Mouse (Mus musculus) ES-Bruce4 (cell line): ENCODE data around the gene Grap2. TPM values are rescaled to one million over a fixed set of nuclear protein-coding genes. Genes with fewer than 3 reads are reported as not detected.

Source experiments
- H3K27ac ChIP-seq: 2 replicates; pipeline ENCODE4 v1.5.1; 2012; ENCODE audit warnings: low read length, inconsistent platforms; ENCODE audit not compliant: insufficient read depth
- H3K27me3 ChIP-seq: 2 replicates; pipeline ENCODE4 v1.6.1; 2012; ENCODE audit warnings: mild to moderate bottlenecking, low read length, inconsistent platforms; ENCODE audit not compliant: control insufficient read depth, poor library complexity, insufficient read depth, severe bottlenecking
- H3K36me3 ChIP-seq: 2 replicates; pipeline ENCODE4 v1.6.1; 2012; ENCODE audit warnings: inconsistent platforms, mild to moderate bottlenecking, low read length, moderate library complexity; ENCODE audit not compliant: control insufficient read depth, poor library complexity, insufficient read depth, severe bottlenecking
- H3K4me1 ChIP-seq: one replicate; pipeline ENCODE4 v1.8.1; 2011; ENCODE audit warnings: low read length; ENCODE audit not compliant: control insufficient read depth, insufficient read depth
- H3K4me3 ChIP-seq: 2 replicates; pipeline ENCODE4 v1.5.1; 2011; ENCODE audit warnings: low read depth, mild to moderate bottlenecking, low read length
- H3K9ac ChIP-seq: 2 replicates; pipeline ENCODE4 v1.6.1; 2012; ENCODE audit warnings: low read depth, mild to moderate bottlenecking, inconsistent platforms; ENCODE audit not compliant: poor library complexity, severe bottlenecking
- H3K9me3 ChIP-seq: replicated peaks from 2 replicates; pipeline ENCODE4 v1.6.1; 2012; ENCODE audit warnings: mild to moderate bottlenecking, low read length, inconsistent platforms; ENCODE audit not compliant: control insufficient read depth, poor library complexity, insufficient read depth, severe bottlenecking
- CTCF ChIP-seq: IDR thresholded peaks from one replicate; pipeline ENCODE4 v1.8.1; 2011; ENCODE audit warnings: low read depth, low read length
- EP300 ChIP-seq: IDR thresholded peaks from 2 replicates; pipeline ENCODE4 v1.6.1; 2011; ENCODE audit warnings: low read depth, low read length; ENCODE audit not compliant: insufficient read depth
- POLR2A ChIP-seq: IDR thresholded peaks from one replicate; pipeline ENCODE4 v1.8.1; 2011; ENCODE audit warnings: low read length; ENCODE audit not compliant: insufficient read depth
- polyA plus RNA-seq: library from polyadenylated mRNA; stranded (reverse); fragments of >200 nt; gene quantifications from 2 replicates; pipeline ENCODE4 v1.2.4, GENCODE M21; 2011; ENCODE audit warnings: low read depth; ENCODE audit not compliant: missing spikeins, insufficient read depth, insufficient read length

Grap2 gene
- polyA plus RNA-seq, 1 experiment: 0.51 TPM

DNA sequence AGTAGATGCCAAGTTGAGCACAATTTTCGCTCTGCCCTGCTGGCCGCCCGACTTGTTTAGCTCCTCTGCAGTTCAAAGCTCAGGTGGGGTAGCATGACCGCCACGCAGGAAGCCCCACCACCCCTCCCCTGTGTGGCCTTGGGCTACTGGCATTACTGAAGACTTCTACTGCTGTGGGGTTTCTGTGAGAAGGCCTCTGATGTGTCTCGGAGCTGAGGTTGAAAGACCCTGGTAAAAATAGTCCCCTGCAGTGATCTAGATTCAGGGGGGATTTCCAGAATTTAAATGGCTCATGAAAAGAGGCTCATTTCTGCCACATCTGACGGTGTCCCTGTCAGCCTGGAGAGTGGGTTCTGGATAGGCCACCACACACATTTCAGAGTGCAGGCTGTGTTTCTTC, 30.1 kb downstream of the Grap2 start:
- Histone ChIP-seq H3K27me3 (no peaks in the 10 kb centered on the region; the same call in 1 of the 2 replicates), H3K4me3 (no peak overlapping the region), H3K36me3 (no peaks in the 10 kb centered on the region), H3K27ac (no peak overlapping the region), H3K9ac (no peak overlapping the region), H3K9me3 (no peaks in the 10 kb centered on the region), H3K4me1 (peaks cover 3% of the 10 kb centered on the region)
- TF ChIP-seq EP300: no peak
- no peak for TF ChIP-seq CTCF
- no peak for TF ChIP-seq POLR2A

DNA sequence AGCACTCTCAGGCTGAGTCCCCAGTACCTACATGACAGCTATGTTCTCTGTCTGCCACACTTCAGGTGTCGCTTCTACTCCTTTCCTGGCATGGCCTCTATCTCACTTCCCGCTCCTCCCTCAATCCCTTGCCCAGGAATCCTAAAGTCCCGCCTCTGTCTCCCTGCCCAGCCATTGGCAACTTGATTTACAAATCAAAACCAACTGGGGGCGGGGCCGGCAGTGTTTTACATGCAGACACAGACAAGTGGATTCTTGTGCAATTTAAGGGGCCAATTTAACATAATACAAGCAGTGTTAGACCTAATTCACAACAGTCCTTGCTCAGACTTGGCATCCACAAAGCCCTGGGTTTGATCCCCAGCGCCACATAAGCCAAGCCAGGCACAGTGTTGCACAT, 31.6 kb downstream of the Grap2 start:
- no peaks in the 10 kb centered on the region for H3K36me3 ChIP-seq
- no peaks in the 10 kb centered on the region for H3K9me3 ChIP-seq
- H3K4me1 ChIP-seq: peaks cover 3% of the 10 kb centered on the region
- TF ChIP-seq CTCF (no peak), EP300 (peak; percentile 9; the same call in 1 of the 2 replicates), POLR2A (no peak)
- H3K27ac ChIP-seq: peak overlapping the region; percentile 3; the same call in 1 of the 2 replicates
- H3K4me3 ChIP-seq: peak overlapping the region; percentile 43
- H3K27me3 ChIP-seq: no peaks in the 10 kb centered on the region
- 0 out of 2 replicates have a peak overlapping the region, but pooled peaks have one; percentile 26 for H3K9ac ChIP-seq

DNA sequence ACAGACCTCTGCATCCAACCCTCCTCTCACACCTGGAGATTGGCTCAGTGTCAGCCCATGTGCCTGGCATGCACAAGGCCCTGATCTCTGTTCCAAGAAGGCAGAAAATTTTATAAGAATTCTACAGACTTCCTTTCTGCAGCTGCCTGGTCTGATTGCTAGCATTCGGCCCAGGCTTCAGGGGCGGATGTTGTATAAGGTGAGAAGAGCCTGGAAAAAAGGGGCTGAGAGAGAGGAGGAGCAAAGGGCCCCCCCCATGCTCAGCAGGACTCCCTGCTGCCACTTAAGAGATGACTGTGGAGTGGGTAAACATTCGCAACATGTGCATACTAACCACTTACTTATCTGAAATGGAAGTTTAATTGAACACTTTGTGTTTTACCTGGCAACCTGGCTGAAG, 35.6 kb downstream of the Grap2 start:
- H3K4me3 ChIP-seq: no peak overlapping the region
- H3K27me3 ChIP-seq: no peaks in the 10 kb centered on the region
- no peak overlapping the region for H3K9ac ChIP-seq
- H3K27ac ChIP-seq: no peak overlapping the region
- H3K36me3 ChIP-seq: no peaks in the 10 kb centered on the region
- TF ChIP-seq EP300: no peak
- no peak for TF ChIP-seq POLR2A
- no peak for TF ChIP-seq CTCF
- H3K4me1 ChIP-seq: peaks cover 1% of the 10 kb centered on the region
- H3K9me3 ChIP-seq: no peaks in the 10 kb centered on the region

DNA sequence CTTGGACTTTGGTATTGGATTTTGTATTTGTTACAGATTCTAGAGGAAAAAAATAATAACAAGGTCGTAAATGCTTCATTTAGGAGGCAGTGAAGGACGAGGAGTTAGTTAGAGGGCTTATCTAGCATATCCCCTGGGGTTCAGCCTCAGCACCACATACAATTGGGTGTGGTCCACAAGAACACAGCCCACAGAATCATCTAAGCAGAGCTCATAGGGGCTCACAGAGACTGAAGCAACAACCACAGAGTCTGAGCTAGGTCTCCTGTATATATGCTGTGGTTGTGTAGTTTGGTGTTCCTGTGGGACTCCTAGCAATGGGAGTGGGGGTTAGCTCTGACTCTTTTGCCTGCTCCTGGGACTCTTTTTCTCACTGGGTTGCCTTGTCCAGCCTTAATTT, 37.9 kb downstream of the Grap2 start:
- Histone ChIP-seq H3K4me1 (peaks cover 5% of the 10 kb centered on the region), H3K4me3 (no peak overlapping the region), H3K27me3 (no peaks in the 10 kb centered on the region), H3K9me3 (no peaks in the 10 kb centered on the region), H3K36me3 (no peaks in the 10 kb centered on the region), H3K27ac (no peak overlapping the region), H3K9ac (no peak overlapping the region)
- TF ChIP-seq EP300 (no peak), POLR2A (no peak)

DNA sequence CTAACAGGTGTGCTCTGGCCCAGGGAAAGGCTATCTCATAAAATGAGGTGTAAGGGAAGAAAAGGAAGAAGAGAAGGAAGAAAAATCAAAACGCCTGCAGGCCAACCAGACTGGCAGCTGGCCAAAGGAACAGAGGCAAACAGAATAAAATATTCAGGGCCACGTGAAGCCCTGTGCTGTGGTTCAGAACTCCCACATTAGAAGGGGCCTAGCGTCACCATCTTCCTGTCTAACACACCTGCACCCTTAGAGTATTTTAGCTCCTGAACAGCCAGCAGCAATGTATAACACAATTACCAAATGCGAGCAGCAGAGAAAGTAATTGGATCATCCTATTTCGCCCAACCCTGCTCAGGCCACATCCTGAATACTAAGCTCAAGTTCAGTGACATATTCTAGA, 39.1 kb downstream of the Grap2 start:
- Histone ChIP-seq H3K4me1 (peaks cover 5% of the 10 kb centered on the region), H3K36me3 (no peaks in the 10 kb centered on the region), H3K9ac (no peak overlapping the region), H3K4me3 (no peak overlapping the region), H3K27ac (no peak overlapping the region), H3K9me3 (no peaks in the 10 kb centered on the region), H3K27me3 (no peaks in the 10 kb centered on the region)
- no peak for TF ChIP-seq POLR2A
- TF ChIP-seq CTCF: no peak
- TF ChIP-seq EP300: no peak

DNA sequence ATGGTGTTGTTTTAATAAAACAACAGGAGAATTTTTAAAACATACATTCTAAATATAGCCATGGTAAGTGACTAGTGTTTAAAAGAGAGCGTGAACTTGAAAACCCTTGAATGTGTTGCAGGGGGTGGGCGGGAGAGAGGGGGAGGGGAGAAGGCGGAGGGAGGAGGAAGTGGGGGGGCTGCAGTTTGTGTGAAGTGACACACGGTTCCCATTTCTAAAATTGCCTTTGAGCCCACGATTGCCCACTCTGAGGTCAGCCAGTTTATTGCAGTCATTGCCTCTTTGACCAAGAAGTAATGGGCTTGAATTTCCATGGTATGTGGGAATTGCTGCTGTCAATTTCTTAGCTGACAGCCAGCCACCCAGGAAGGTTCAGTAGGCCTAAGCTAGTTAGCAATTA, 41.5 kb downstream of the Grap2 start:
- Histone ChIP-seq H3K4me1 (peaks cover 5% of the 10 kb centered on the region), H3K27ac (no peak overlapping the region), H3K4me3 (no peak overlapping the region), H3K9ac (no peak overlapping the region), H3K27me3 (no peaks in the 10 kb centered on the region), H3K9me3 (no peaks in the 10 kb centered on the region), H3K36me3 (no peaks in the 10 kb centered on the region)
- no peak for TF ChIP-seq EP300
- no peak for TF ChIP-seq CTCF
- no peak for TF ChIP-seq POLR2A
